Mouse (Mus musculus) c-Kit-positive CD71-positive TER-119-positive erythroid progenitor cells, embryonic 14.5 days (primary cell): ENCODE data around the gene Sipa1.

Source experiments
- DNase-seq: peaks from one replicate; pipeline ENCODE4 v3.0.0-alpha.2; 2013; ENCODE audit warnings: low spot score

The Sipa1 gene

DNA sequence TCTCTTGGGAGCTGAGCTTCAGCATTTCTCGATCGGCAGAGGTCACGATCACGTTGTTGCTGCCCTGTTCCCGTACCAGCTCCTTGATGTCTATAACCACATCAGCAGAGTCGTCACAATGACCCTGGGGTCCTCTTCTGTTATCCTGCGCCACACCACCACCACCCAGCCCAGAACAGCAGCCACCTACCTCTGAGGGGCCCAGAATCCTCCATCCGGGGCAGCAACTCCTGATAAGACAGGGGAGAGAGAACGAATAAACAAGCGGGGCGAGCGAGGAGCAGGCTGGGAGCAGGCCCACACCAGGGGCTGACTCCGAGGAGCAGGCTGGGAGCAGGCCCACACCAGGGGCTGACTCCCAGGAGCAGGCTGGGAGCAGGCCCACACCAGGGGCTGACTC is 22.9 kb upstream of the Sipa1 start:
- no peak for DNase-seq

DNA sequence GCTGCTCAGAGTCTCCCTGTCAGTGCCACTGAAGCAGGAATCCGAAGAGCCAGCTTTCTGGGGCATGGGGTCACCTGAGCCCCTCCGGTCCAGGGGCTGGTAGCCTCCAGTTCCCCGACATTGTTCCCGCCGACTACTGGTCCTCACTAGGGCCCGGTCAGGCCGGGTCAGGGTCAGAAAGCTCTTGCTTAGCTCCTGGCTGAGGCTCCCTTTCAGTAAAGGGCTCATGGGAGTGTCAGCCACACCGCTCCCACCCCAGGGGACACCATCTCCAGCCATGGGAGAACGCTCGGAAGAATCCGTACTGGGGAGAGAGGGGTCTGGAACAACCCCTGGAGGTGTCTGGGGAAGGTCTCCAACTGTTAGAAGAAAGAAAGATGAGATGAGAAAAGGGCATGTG is 22.4 kb upstream of the Sipa1 start:
- no peak for DNase-seq

DNA sequence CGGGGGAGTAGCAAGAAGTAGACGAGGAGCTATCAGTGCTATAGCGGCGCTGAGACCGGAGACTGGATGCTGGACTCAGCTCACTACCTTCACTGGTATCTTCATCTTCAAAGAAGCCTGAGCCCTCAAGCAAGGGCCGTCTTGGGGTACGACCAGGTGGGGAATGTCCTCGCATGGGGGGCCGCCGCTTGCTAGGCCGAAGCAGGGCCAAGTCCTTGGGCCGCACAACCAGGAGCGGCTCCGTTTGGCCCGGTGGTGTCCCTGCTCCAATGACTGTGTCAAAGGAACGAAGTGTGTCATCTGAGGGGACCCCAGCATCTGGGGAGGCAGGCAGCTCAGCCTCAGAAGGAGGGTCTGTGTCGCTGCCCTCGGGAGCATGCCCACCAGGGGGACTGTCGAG is 21.9 kb upstream of the Sipa1 start:
- DNase-seq = no peak

DNA sequence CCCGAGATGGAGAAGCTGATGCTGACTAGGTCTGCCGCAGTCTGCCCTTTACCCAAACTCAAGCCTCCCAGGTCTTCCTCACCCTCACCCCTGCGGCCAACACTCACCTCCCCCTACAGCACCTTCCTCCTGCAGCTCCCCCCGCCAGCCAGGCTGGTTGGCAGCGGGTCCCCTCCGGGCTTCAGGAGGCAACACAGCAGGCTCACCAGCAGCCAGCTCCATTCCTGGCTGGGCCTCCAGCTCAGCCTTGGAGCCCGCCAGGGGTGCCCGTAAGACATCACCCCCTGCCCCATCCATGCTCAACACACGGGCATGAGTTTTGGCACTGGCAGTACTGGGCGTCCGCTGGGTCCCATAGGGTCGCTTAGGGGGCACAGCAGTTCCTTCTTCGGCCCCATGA is 21.5 kb upstream of the Sipa1 start:
- DNase-seq = no peak

DNA sequence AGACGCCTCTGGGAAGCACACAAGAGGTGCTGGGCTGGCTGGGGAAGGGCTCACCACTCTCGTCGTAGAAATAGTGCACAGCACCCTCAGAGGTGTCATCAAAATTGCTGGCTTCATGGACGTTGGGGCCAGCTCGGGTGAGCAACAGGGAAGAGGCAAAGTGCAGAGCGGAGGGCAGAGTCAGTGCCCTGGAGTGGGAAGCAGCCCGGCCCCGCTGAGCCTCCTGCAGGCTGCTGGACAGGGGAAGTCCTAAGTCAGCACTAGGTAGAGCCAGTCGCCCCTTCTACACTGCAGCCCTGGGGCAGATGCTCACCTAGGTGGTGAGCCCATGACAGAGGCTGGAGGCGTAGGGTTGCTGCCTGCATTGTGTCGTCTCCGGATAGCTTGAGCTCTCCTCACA is 20.7 kb upstream of the Sipa1 start:
- DNase-seq = no peak

DNA sequence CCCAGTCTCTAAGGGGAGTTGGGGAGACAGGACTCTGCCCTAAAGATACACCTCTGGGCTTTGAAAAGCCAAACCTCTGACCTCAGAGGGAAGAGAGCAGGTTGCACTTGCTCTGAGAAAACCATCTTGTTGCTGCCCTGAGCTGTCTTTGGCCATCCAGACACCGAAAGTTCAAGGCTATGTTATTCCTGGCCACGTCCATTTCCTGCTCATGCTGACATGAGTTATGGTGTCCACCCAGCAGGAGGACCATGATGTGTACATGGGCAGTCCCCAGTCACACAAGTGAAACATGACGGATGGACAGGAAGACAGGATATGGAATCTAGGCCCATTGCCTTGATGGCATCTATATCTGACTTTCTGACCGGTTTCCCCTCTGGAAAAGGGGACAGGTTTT is 16.9 kb upstream of the Sipa1 start:
- no peak for DNase-seq

DNA sequence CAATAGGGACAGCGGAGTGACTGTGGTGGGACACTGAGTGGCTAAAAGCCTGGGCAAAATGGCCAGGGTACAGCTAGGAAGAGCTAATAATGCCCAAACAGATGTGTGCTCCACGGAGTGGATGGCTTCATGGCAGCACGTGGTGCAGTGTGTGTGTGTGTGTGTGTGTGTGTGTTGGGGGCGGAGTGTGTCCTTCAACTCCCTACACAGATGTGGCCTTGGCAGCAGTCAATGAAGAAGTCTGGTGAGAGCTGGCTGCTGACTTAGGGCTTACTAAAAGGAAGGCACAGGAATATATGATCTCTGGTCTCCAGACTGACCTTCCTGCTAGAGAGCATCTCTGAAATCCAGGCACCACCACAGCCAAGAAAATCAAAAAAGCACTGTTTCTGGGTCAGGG is 4.9 kb upstream of the Sipa1 start:
- DNase-seq = no peak

DNA sequence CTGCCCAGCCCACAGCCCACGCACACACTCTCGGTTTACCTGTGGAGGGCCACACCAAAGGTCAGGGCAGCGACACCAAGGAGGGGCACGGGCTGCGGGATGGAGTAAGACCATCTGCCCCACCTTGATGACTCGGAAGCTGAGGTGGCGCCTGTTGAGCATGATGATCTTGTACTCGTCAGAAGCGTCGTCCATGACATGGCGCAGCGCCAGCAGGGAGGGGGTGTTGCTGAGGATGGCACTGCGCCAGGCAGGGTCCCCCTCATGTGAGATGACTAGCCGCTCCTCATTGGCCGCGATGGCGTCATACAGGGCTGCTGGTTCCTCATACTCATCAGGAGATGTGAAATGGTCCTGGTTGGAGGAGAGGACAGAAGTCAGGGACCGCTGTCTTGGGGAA is 2.9 kb upstream of the Sipa1 start:
- no peak for DNase-seq

DNA sequence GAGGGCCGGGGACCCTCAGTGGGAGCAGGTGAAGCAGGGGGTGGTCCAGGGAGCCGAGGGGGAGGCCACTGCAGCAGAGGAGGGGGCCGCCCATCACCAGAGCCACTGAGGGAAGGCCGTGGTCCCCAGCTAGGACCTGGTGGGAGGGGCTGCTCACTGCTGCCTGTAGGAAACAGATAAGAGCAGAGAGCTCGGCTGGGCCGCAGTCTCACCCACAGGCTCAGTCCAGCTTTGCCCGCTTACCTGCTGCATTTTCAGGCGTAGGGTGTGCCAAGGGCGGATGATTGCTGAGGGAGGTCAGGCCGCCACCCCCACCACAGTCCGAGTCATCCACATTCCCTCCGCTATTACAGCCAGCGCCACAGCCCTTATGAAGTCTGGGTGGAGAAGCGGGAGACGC is 2.0 kb upstream of the Sipa1 start:
- DNase-seq = peak; percentile 87

DNA sequence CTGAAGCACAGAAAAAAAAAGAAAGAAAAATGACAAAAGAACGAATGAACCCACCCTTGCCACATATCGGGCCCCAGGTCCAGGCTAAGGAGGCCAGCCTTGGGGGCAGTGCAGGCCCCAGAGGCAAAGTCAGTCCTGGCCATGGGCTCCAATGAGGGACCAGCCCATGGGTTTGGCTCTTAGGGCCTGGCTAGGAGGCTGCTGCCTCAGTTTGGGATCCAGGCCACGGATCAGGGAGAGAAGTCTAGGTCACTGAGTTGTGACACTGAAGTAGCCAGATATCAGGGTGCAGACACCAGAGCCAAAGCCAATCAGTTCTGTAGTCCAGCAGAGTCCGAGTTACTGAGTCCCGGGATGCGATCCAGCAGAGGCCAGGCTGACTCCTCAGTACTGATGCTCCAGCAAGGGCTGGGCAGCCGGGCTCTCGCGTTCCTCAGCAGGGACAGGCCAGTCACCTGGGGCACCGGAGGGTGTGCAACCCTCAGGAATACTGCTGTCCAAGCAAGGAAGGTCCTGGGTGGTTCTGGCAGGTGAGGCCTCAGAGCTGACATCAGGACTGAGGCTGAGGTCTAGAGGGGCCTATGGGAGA is 1.3 kb upstream of the Sipa1 start:
- DNase-seq = no peak

DNA sequence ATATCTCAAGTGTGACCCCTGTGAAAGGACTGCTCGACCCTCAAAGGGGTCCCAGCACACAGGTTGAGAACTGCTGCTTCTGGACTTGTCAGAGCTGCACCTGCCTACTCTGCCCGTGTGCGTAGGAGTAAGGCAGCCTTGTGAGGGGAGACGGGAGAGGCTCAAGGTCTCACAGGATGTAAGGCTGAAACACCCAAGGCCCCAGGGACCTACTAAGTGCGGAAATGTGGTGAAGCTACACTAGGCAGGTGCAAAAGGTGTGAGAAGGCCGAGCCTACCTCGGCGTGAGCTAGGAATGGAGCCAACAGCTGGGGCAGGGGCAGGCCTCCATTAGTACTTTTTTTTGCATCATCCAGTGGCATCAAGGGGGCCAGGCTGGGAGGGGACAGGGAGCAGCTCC is 1.2 kb downstream of the Sipa1 start:
- DNase-seq = no peak

DNA sequence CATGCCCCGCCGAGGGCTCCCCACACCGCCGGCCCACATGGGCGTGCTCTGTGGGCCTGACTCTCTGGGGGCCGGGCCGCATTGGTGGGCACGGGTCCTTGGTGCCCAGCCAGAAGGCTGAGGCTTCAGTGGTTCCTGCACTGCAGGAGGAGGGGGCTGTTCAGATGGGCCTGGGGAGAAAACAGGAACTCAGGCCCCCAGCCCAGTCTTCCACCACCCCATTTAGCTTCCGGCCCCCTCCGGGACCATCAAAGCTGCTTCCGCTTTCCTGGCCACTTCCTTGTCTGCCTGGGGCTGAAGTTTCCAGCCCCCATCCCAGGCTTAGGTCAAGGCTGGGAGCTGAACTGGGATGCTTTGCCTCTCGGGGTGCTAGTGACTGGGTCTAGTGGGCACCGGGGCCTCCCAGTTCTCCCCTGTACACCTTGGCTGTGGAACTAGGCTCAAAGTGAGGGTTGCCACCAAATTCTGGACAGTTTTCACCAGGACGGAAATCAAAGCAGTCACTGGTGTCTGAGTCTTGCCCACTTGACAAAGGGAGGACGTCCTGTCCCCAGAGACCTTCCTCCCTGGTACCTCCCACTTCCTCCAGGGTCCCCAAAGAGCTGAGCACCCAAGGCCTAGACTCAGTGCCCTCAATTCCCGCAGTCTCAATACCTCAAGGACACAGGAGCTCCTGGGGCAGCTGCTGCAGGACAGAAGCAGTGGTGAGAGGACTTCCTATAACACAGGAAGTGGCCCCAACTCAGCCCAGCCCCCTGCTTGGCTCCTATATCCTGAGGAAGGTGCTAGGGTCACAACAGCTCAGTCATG is 2.4 kb downstream of the Sipa1 start:
- no peak for DNase-seq

DNA sequence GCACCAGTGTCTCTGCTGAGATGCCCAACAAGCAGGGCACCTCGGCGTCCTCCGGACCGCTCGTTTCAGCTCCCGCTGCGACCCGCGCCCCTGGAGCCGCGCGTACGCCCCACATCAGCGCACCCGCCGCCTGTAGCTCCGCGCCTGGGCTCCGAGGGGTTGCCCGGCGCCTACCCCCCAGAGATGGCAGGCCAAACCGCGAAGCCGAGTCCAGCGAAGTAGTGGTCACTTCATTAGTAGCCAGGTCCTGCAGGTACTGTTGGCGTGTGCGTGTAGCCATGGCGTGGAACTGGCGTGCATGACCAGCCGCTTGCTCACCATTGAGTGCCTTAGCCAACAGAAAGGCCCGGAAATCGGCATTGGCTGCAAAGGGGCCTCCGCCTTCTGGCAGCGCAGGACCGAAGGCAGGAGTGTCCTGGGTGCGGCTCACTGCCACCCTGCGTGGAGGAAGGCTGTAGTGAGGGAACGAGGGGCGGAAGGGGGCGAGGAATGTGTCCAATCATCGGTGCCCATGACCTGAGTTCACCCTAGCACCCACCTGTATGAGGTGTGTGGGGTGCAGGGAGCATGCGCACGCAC is 8.7 kb downstream of the Sipa1 start:
- no peak for DNase-seq

DNA sequence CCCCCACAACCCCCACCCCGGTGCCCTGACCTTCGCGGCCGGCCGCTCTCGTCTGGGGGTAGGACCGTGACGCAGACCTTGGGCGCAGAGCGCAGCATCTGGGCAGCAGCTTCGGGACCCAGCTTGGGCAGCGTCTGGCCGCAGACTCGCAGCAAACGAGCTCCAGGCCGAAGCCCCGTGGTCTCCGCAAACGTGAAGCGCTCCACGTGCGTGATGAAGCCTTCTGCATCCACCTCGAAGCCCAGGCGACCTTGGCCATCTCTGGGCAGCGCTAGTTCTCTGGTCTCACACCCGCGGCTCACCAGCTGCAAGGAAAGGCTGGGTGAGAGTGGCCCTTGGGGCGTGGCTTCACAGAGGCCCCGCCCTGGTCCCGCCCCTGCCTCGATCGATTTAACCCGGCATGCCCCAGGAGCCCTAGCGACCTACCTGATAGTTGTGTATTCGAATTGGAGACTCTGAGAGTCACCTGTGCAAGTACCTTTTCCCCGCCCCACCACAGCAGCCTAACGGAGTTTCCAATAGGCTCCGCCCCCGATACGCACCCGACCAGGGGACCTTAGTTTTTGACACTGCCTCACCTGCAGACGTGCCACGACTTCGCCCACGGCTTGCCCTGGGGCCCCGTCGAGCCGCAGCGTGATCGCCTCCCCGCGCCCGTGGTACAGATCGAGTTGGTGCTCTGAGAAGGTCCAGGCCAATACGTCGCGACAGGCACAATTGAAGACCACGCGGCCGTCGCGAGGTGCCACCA is 9.4 kb downstream of the Sipa1 start:
- no peak for DNase-seq

DNA sequence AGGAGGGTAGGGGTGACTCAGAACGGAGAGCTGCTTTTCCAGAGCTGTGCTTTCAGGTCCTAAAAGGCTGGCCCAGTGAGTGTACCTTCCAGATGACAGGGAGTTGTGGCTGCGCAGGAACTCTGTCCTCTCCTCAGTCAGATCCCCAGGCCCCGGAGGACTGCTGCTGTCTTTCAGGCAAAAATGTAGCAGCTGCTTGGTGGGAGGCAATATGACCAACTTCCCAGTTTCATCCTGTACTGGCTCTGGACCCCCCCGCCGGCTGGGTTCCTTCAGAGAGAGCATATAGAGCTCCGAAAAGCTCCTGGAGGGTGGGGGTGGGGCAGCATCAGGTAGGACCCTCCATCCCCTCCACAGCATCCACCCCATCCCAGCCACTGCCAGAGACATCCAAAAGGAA is 10.9 kb downstream of the Sipa1 start:
- no peak for DNase-seq

DNA sequence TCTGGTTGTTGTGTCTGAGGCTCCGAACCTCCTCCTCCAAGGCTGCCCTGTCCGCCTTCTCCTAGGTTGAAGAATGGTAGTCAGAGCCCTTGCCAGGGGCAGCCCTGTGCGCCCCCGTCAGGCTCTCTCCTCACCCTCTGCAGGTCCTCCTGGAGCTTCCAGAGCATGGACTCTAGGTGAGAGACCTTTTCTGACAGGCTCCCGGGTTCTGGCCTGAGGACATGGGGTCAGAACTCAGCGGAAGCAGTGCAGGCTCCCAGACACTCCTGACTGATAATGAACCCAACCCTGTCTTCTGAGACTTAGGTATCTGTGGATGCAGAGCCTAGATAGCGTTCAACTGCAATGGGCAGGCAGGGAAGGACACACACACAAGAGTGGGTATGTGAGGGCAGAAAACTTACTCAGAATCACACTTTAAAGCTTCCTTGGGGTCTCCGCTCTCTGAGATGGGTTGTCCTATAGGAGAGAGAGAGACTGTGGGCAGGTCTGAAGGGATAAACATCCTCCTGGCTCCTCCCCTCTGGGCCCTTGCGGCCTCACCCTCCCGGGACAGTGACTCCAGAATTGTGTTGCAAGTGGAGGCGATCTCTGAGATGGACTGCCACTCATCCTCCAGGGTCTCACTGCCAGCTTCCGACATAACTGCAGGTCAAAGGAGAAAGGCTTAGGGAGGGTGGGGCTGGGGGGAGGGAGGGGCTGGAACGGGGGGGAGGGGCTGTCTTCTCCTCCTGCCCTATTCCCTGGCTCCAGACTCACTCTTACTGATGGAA is 11.8 kb downstream of the Sipa1 start:
- no peak for DNase-seq

DNA sequence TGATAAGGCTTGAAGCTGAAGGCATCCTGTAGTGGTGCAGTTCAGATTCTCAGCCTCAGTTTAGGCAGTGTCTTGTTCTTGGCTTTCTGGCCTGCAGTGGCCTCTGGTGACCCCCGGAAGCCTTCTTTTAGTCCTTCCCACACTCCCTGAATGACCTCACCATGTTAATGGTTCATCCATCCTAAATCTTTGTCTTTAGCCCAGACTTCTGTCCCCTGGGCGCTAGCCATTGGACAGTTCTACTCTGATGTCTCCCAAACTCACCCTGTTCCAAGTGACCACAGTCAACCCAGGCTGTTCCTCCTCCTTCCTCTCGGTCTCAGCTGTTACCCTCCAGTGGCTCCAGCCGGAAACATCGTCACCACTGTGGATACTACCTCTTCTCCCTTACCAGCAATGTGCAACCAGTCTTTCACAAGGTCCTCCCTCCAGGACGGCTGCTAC is 14.2 kb downstream of the Sipa1 start:
- no peak for DNase-seq

DNA sequence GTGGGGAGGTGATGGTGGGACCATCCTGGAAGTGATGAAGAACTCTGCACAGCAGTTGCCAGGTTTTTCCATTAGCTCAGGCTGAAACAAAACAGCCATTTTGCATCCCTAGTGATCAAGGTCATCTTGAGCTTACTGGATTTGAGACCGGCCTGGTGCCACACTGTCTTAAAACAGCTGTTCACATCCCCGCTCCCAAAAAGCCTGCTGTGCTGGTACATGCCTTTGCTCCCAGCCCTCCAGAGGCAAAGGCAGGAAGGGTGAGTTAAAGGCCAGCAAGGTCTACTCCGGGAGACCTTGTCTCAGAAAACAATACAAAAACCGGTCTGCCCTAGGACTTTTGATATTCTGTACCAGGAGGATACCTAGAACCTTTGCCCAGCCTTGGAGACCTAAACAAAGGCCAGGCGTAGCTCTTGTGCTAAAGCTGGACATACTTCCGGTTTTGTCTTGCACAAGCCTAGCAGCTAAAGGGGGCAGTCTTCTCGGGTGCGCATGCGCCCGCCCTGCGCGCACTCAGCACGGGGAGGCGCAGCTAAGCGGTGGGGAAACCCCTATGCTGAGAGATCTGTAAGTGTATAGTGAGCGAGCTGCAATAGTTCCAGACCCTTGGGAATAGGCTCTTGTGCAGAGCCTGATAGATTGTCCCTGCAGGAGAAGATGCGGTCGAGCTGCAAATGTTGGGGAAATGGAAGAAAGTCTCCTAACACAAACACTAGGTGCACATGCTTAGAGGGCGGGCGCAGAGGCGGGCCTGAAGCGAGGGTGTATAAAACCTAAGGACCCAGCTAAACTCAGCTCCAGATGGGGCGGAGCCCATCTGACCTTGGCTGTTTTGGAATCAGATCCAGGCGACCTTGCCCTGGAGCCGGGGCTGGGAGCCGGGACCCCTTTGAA is 14.9 kb downstream of the Sipa1 start:
- peak; percentile 69 for DNase-seq

DNA sequence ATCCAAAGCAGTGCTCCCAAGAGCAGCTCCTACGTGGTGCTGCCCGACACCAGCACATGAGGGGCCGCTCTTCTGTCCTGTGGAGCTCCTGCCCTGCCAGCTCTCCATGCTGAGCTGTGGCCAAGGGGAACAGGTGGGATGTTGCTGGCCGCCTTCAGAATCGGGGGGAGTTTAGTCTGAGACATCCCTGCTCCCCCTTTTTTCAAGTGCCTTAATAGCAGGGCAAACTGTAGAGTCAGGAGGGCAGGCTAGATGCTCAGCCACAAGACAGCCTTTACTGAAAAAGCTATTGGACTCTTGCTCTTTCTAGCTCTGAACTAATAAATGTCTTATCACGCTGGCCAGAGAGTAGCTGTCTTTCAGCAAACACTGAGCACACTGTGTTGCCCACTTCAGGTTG is 15.7 kb downstream of the Sipa1 start:
- no peak for DNase-seq

DNA sequence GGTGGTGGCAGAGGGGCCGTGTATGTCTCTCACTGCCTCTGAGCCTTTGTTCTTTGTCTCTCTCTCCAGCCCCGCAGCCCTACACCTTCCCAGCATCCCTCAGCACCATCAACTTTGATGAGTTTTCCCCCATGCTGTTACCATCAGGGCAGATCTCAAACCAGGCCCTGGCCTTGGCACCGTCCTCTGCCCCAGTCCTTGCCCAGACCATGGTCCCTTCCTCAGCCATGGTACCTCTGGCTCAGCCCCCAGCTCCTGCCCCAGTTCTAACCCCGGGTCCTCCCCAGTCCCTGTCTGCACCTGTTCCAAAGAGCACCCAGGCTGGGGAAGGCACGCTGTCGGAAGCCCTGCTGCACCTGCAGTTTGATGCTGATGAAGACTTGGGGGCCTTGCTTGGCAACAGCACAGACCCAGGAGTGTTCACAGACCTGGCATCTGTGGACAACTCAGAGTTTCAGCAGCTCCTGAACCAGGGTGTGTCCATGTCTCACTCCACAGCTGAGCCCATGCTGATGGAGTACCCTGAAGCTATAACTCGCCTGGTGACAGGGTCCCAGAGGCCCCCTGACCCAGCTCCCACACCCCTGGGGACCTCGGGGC is 16.7 kb downstream of the Sipa1 start:
- no peak for DNase-seq

DNA sequence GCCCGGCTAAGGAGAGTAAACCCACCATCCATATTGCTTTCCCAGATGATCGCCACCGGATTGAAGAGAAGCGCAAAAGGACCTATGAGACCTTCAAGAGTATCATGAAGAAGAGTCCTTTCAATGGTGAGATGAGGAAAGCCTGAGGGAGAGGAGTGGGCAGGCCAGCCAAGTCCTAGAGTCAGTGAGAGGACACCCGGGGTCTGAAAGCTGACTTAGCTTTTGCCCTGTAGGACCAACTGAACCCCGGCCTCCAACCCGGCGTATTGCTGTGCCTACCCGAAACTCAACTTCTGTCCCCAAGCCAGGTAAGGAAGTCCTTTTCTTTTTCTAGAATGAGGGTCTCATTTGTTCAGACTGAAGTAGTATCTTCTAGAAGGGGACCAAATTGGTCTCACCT is 18.2 kb downstream of the Sipa1 start:
- no peak for DNase-seq
